Mouse (Mus musculus) urinary bladder, postnatal 4 days (tissue): ENCODE results near the gene Vmn2r55.
"Not testable (repeated sequence)": the region's sequence is repeated elsewhere in the genome, so short reads cannot be mapped to it uniquely, and the experiment has no call there.

Experiments
- DNase-seq, 2 experiments: peaks; one replicate each; pipeline ENCODE4 v3.0.0; 2021 to 2022; ENCODE audit warnings: low spot score in 2 of 2

The Vmn2r55 gene

DNA sequence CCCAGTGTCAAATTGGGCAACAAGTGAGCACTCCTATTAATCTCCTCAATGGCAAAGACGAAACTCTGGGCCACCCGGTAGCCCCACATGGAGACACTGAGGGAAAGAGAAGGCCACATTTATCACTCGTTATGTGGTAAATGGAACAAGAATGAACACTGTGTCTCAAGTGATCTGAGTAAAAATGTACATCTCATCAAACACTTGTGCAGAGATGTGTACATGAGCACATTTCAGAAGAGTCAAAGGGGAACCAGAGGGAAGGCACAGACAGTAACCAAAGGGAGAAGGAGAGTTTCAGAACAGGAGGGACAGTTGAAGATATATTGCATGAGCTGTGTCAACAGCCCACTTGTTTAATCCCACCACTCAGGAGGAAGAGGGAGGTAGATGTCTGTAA is at the start of gene Vmn2r55:
Gene Vmn2r55 (minus strand): TSS at position 101 of the 400 bp plus-strand sequence.
- DNase-seq: not testable (repeated sequence)

DNA sequence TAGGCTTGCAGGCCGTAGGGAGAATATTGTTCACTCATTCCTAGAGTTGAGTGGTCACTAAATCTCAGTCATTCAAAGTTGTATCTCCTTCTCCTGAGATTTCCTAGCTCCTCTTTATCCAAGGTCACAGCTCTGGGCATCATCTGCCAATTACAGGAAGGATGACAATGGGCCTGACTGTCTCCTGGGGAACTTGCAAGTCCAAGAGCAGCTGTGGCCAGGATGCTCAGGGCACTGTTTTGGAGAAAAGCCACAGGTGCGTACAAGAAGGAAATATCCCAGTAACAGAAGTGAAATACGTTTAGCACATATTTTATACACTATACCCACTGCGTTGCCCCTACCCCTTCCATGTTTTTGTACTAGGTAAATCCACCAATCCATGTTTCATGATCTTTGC is 44.6 kb downstream of the Vmn2r55 start, which contains the start of gene Vmn2r54:
Gene Vmn2r54 (minus strand): TSS at position 101 of the 400 bp plus-strand sequence.
- DNase-seq: not testable (repeated sequence)

DNA sequence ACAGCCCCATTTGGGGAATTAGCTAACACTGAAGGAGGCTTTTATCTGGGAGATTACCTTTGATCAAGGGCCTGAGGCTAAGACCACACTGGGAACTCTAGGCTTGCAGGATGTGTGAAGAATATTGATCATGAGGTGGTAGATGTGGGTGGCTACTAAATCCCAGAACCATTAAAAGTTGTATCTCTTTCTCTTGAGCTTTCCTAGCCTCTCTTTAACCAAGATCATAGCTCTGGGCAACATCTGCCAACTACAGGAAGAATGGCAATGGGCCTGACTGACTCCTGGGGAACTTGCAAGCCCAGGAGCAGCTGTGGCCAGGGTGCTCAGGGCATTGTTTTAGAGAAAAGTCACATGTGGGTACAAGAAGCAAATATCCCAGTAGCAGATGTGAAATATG is 76.1 kb downstream of the Vmn2r55 start, which contains the start of gene Vmn2r53:
Gene Vmn2r53 (minus strand): TSS at position 101 of the 400 bp plus-strand sequence.
- no peak for DNase-seq
